Mouse (Mus musculus) liver, embryonic 14.5 days (tissue): ENCODE results near the gene Riox2. TPM values are rescaled to one million over a fixed set of nuclear protein-coding genes. Genes with fewer than 3 reads are reported as not detected.

Experiments
- ATAC-seq: fragments of 200-750 bp; cut with Nextera tagmentation; 2 replicates; pipeline ENCODE4 v1.8.0; 2017; ENCODE audit warnings: moderate number of reproducible peaks, mild to moderate bottlenecking, moderate library complexity; ENCODE audit not compliant: insufficient read depth
- DNase-seq, 3 experiments: peaks; one replicate each; pipeline ENCODE4 v3.0.0-alpha.2; 2012 to 2013; ENCODE audit warnings: low read depth in 3 of 3, low spot score in 3 of 3
- H3K27ac ChIP-seq: fragments of 300-500 bp; sonication (generic); 2 replicates; pipeline ENCODE4 v1.5.1; 2014; ENCODE audit warnings: moderate library complexity, mild to moderate bottlenecking, control low read depth, inconsistent platforms
- H3K27me3 ChIP-seq: fragments of 300-500 bp; sonication (generic); 2 replicates; pipeline ENCODE4 v1.6.1; 2014; ENCODE audit warnings: mild to moderate bottlenecking, low read length, moderate library complexity; ENCODE audit not compliant: control insufficient read depth, insufficient read depth
- H3K36me3 ChIP-seq: fragments of 300-500 bp; sonication (generic); replicated peaks from 2 replicates; pipeline ENCODE4 v1.6.1; 2014; ENCODE audit warnings: low read depth; ENCODE audit not compliant: control insufficient read depth, insufficient read depth
- H3K4me1 ChIP-seq, 2 experiments: fragments of 200-500 bp in 1 of 2; fragments of 300-500 bp in 1 of 2; sonication (generic) in 1 of 2; replicated peaks; 2 replicates each; pipeline ENCODE4 v1.6.1; 2012 to 2014; ENCODE audit warnings: antibody characterized with exemption in 1 of 2, inconsistent platforms in 1 of 2, low read length in 1 of 2; ENCODE audit not compliant: control insufficient read depth in 2 of 2, insufficient read depth in 2 of 2
- H3K4me2 ChIP-seq: fragments of 300-500 bp; sonication (generic); 2 replicates; pipeline ENCODE4 v1.6.1; 2014; ENCODE audit warnings: low read depth, mild to moderate bottlenecking, control low read depth, moderate library complexity
- H3K4me3 ChIP-seq, 2 experiments: fragments of 200-500 bp in 1 of 2; fragments of 300-500 bp in 1 of 2; sonication (generic) in 1 of 2; 2 replicates each; pipeline ENCODE4 v1.5.1; 2012 to 2014; ENCODE audit warnings: low read depth in 2 of 2, low read length in 2 of 2, mild to moderate bottlenecking in 2 of 2, control low read depth in 1 of 2, inconsistent platforms in 1 of 2, moderate library complexity in 1 of 2; ENCODE audit not compliant: insufficient read depth in 1 of 2
- H3K9ac ChIP-seq: fragments of 300-500 bp; sonication (generic); replicated peaks from 2 replicates; pipeline ENCODE4 v1.6.1; 2014; ENCODE audit warnings: mild to moderate bottlenecking, control low read depth, moderate library complexity
- H3K9me3 ChIP-seq: fragments of 300-500 bp; sonication (generic); 2 replicates; pipeline ENCODE4 v1.6.1; 2016; ENCODE audit warnings: low read length, mixed read lengths; ENCODE audit not compliant: control insufficient read depth
- CTCF ChIP-seq: IDR thresholded peaks from 2 replicates; pipeline ENCODE4 v1.5.1; 2016; ENCODE audit warnings: antibody characterized with exemption, low read depth, control low read depth
- WGBS: fragments of 180-500 bp; shearing (Covaris S2); extraction: QIAGEN DNeasy Blood & Tissue Kit; methylation state at CpG from one replicate; pipeline ENCODE4 v1.1.7; 2014; ENCODE audit not compliant: insufficient replicate concordance; 5-methylcytosine and 5-hydroxymethylcytosine counted together
- polyA plus RNA-seq, 2 experiments: library from polyadenylated mRNA; depleted of rRNA in 1 of 2; stranded (reverse) in 1 of 2; unstranded in 1 of 2; fragments of >200 nt; fragmentation: Nextera tagmentation in 1 of 2; extraction: Ambion mirVana in 1 of 2; gene quantifications; 2 replicates each; pipeline versions ENCODE4 v1.2.1 to v1.2.3; 2012 to 2014

The Riox2 gene
- polyA plus RNA-seq, 2 experiments: 7.6 to 15.8 TPM

DNA sequence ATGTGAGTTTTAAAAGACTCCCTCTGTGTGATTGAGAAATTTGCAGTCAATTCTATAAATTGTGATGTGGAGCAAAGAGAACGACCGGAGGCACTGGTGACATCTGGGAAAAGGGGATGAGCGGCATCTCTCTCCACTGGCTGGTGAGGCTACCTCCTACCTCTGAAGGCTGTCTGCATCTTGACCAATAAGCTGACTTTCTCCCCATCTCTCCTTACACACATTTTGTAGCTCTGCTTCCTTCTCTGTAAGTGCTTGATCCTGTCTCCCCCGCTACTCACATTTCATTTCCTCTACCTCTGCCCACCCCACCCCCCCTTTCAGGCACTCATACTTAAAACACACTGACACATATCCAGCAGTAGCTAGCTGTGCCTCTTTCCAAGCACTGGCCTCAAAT is 69.8 kb downstream of the Riox2 start:
- TF ChIP-seq CTCF: no peak
- no peak for DNase-seq
- no peak overlapping the region for H3K9ac ChIP-seq
- no peaks in the 10 kb centered on the region for H3K27me3 ChIP-seq
- 73% methylated on average over 4 of the region's 4 CpGs for WGBS
- no peaks in the 10 kb centered on the region for H3K36me3 ChIP-seq
- no peak overlapping the region for H3K4me2 ChIP-seq
- no peak overlapping the region for H3K27ac ChIP-seq
- no peaks in the 10 kb centered on the region for H3K4me1 ChIP-seq
- no peak overlapping the region for H3K4me3 ChIP-seq
- no peaks in the 10 kb centered on the region for H3K9me3 ChIP-seq
- ATAC-seq: no peak

Other genes starting within 250 kb of the Riox2 start
- 0.13 and 0.21 TPM in 2 replicates for gene Olfr201, start 199.1 kb upstream of the Riox2 start, polyA plus RNA-seq (2012; rRNA removed)
- 0.08 and 0.15 TPM in 2 replicates for gene Olfr201, start 199.1 kb upstream of the Riox2 start, polyA plus RNA-seq (2014; fragmentation: Nextera tagmentation; extraction: Ambion mirVana)
- not detected in 2 replicates for gene Olfr202, start 185.0 kb upstream of the Riox2 start, polyA plus RNA-seq (2012; rRNA removed)
- not detected in 2 replicates for gene Olfr202, start 185.0 kb upstream of the Riox2 start, polyA plus RNA-seq (2014; fragmentation: Nextera tagmentation; extraction: Ambion mirVana)
- not detected in 2 replicates for gene Olfr203, start 172.9 kb upstream of the Riox2 start, polyA plus RNA-seq (2012; rRNA removed)
- not detected in 2 replicates for gene Olfr203, start 172.9 kb upstream of the Riox2 start, polyA plus RNA-seq (2014; fragmentation: Nextera tagmentation; extraction: Ambion mirVana)
- not detected in 2 replicates for gene Olfr204, start 153.5 kb upstream of the Riox2 start, polyA plus RNA-seq (2012; rRNA removed)
- gene Olfr204, start 153.5 kb upstream of the Riox2 start, polyA plus RNA-seq (2014; fragmentation: Nextera tagmentation; extraction: Ambion mirVana): not detected in 2 replicates
- not detected in 2 replicates for gene Olfr205, start 140.6 kb upstream of the Riox2 start, polyA plus RNA-seq (2012; rRNA removed)
- not detected in 2 replicates for gene Olfr205, start 140.6 kb upstream of the Riox2 start, polyA plus RNA-seq (2014; fragmentation: Nextera tagmentation; extraction: Ambion mirVana)
- gene Olfr206, start 122.5 kb upstream of the Riox2 start, polyA plus RNA-seq (2012; rRNA removed): not detected in 2 replicates
- gene Olfr206, start 122.5 kb upstream of the Riox2 start, polyA plus RNA-seq (2014; fragmentation: Nextera tagmentation; extraction: Ambion mirVana): not detected in 2 replicates
- not detected in 2 replicates for gene Olfr209, start 107.8 kb upstream of the Riox2 start, polyA plus RNA-seq (2012; rRNA removed)
- not detected in 2 replicates for gene Olfr209, start 107.8 kb upstream of the Riox2 start, polyA plus RNA-seq (2014; fragmentation: Nextera tagmentation; extraction: Ambion mirVana)
- gene Gabrr3, start 64.4 kb upstream of the Riox2 start, polyA plus RNA-seq (2012; rRNA removed): not detected in 2 replicates
- not detected in 2 replicates for gene Gabrr3, start 64.4 kb upstream of the Riox2 start, polyA plus RNA-seq (2014; fragmentation: Nextera tagmentation; extraction: Ambion mirVana)
- gene Crybg3, start 129.2 kb downstream of the Riox2 start, polyA plus RNA-seq (2012; rRNA removed): 0.35 and 0.55 TPM in 2 replicates
- gene Crybg3, start 129.2 kb downstream of the Riox2 start, polyA plus RNA-seq (2014; fragmentation: Nextera tagmentation; extraction: Ambion mirVana): 0.75 and 0.86 TPM in 2 replicates
- 0.88 and 1.4 TPM in 2 replicates for gene Arl6, start 167.6 kb downstream of the Riox2 start, polyA plus RNA-seq (2012; rRNA removed)
- gene Arl6, start 167.6 kb downstream of the Riox2 start, polyA plus RNA-seq (2014; fragmentation: Nextera tagmentation; extraction: Ambion mirVana): 3.1 and 3.7 TPM in 2 replicates